Mouse (Mus musculus): ENCODE data around the gene Ocrl. TPM values are rescaled to one million over a fixed set of nuclear protein-coding genes. Genes with fewer than 3 reads are reported as not detected.

Gene Ocrl
- polyA plus RNA-seq, 1 experiment, result 50.6 TPM

DNA sequence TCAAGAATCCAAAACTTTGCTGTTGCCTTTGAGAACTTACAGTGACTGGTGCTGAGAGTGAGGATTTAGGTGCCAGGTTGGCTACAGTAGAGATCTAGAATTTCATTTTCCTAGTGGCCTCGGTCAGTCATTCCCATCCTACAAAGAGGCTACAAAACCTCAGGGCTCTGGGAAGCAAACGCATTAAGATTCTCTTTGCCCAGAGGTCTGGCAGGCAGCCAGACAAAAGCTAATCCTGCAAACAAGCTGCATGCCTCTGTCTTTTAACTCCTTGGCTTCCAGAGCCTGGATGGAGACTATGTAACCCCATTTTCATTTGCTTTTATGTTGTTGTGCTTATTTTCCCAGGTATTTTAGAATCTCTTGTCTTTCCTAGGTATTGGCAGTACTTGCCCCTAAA, 25.6 kb downstream of the Ocrl start:
- no peaks in the 10 kb centered on the region for H3K4me1 ChIP-seq (ENCODE audit: control insufficient read depth, insufficient read depth, low read length)
- H3K27me3 ChIP-seq (ENCODE audit: control insufficient read depth, insufficient read depth, low read length), result no peaks in the 10 kb centered on the region
- peak; percentile 5 to 10 for DNase-seq
- TF ChIP-seq POLR2A (IDR thresholded peaks at IDR 0.05; ENCODE audit: borderline replicate concordance, insufficient read depth, low read length) (no peak), CTCF (IDR thresholded peaks at IDR 0.05; ENCODE audit: borderline replicate concordance, insufficient read depth, low read depth, low read length) (no peak)
- 3% methylated on average over 2 of the region's 2 CpGs for WGBS
- H3K4me3 ChIP-seq (replicated peaks; ENCODE audit: insufficient read depth, low read depth, low read length), result no peak overlapping the region
- no peak overlapping the region for H3K27ac ChIP-seq (ENCODE audit: insufficient read depth, low read length)

DNA sequence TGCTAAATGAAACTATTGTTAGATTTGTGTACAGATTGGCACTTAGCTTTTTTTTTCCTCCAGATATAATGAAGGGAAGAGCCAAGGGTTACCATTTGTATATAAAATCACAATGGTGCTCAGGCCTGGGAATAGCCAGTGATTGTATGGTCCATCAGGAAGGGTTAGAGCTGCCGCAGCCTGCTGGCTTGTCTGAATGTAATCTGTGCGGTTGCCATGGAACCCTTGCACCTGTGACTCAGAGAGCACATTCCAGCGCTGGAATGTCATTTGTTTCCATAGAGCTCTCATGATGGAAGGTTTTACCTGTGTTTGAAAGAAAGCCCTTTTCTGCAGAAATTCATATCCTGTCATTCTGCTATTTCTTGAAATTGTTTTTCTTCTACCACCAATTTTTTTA, 37.5 kb downstream of the Ocrl start:
- DNase-seq, result no peak
- Histone ChIP-seq H3K4me1 (ENCODE audit: control insufficient read depth, insufficient read depth, low read length) (no peaks in the 10 kb centered on the region), H3K27me3 (ENCODE audit: control insufficient read depth, insufficient read depth, low read length) (no peaks in the 10 kb centered on the region), H3K4me3 (replicated peaks; ENCODE audit: insufficient read depth, low read depth, low read length) (no peak overlapping the region), H3K27ac (ENCODE audit: insufficient read depth, low read length) (no peak overlapping the region)
- WGBS, result 34% methylated on average over 3 of the region's 3 CpGs
- TF ChIP-seq POLR2A (IDR thresholded peaks at IDR 0.05; ENCODE audit: borderline replicate concordance, insufficient read depth, low read length) (no peak), CTCF (IDR thresholded peaks at IDR 0.05; ENCODE audit: borderline replicate concordance, insufficient read depth, low read depth, low read length) (no peak)

DNA sequence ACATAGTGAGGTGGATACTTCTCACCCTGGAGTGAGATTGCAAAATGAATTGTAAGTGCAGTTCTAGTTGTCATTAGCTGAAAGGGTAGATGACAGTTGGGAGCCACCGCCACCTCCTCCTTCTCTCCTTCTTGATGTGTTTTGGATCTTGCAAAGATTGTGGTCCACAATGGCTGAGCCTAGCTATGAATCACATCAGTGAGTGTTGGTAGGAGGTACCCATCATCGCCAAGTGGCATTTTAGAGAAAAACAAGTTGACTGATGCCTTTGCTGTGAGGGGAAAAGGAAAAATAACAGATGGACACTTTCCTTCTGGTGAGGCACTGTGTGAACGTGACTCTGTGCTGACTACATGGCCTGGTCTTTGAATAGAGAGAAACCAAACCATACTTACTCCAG, 50.4 kb downstream of the Ocrl start:
- Histone ChIP-seq H3K4me1 (ENCODE audit: control insufficient read depth, insufficient read depth, low read length) (no peaks in the 10 kb centered on the region), H3K27me3 (ENCODE audit: control insufficient read depth, insufficient read depth, low read length) (no peaks in the 10 kb centered on the region), H3K27ac (ENCODE audit: insufficient read depth, low read length) (no peak overlapping the region), H3K4me3 (replicated peaks; ENCODE audit: insufficient read depth, low read depth, low read length) (no peak overlapping the region)
- WGBS, result 90% methylated on average over 3 of the region's 3 CpGs
- TF ChIP-seq POLR2A (IDR thresholded peaks at IDR 0.05; ENCODE audit: borderline replicate concordance, insufficient read depth, low read length) (no peak), CTCF (IDR thresholded peaks at IDR 0.05; ENCODE audit: borderline replicate concordance, insufficient read depth, low read depth, low read length) (no peak)
- DNase-seq, result no peak

DNA sequence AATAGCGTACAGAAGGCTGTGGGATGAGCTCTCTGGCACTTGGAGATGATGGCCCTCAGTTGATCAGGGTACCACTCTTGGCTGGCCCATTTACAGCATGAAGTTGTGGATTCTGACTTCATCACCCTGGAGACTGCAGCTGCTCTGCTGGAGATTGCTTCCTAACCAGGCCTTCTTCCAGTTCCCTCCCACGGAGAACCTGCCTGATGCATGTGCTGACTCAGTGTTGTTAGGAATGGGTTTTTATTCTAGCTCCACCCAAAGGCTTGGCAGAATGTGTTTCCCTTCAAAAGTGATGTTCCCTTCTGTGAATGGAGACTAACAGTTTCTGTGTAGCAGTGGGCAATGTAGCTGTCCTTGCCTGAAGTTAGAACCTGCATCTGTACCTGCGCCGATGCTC, 58.2 kb downstream of the Ocrl start:
- WGBS, result 80% methylated on average over 4 of the region's 4 CpGs
- no peak overlapping the region for H3K4me3 ChIP-seq (replicated peaks; ENCODE audit: insufficient read depth, low read depth, low read length)
- no peaks in the 10 kb centered on the region for H3K4me1 ChIP-seq (ENCODE audit: control insufficient read depth, insufficient read depth, low read length)
- TF ChIP-seq CTCF (IDR thresholded peaks at IDR 0.05; ENCODE audit: borderline replicate concordance, insufficient read depth, low read depth, low read length) (no peak), POLR2A (IDR thresholded peaks at IDR 0.05; ENCODE audit: borderline replicate concordance, insufficient read depth, low read length) (no peak)
- no peaks in the 10 kb centered on the region for H3K27me3 ChIP-seq (ENCODE audit: control insufficient read depth, insufficient read depth, low read length)
- no peak overlapping the region for H3K27ac ChIP-seq (ENCODE audit: insufficient read depth, low read length)
- no peak for DNase-seq

DNA sequence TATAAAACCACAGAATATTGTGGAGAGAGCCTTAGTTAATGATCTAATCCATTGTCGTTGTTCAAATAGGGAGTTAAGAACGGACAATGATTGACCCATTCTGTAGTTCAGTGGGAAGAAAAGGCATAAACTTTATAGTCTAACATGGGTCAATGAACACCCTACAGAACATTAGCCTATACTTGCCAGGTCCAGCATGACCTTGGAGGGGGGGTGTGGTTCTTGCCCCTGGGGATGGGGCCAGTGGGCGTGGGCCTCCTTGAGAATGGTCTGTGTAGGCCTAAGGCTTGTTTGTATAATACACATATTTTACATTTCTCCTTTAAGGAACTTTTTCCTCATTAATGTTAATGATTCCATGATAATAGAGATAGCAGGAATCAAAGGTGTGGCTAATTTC, 58.7 kb downstream of the Ocrl start:
- 95% methylated on average over 3 of the region's 3 CpGs for WGBS
- H3K4me1 ChIP-seq (ENCODE audit: control insufficient read depth, insufficient read depth, low read length), result no peaks in the 10 kb centered on the region
- DNase-seq, result no peak

DNA sequence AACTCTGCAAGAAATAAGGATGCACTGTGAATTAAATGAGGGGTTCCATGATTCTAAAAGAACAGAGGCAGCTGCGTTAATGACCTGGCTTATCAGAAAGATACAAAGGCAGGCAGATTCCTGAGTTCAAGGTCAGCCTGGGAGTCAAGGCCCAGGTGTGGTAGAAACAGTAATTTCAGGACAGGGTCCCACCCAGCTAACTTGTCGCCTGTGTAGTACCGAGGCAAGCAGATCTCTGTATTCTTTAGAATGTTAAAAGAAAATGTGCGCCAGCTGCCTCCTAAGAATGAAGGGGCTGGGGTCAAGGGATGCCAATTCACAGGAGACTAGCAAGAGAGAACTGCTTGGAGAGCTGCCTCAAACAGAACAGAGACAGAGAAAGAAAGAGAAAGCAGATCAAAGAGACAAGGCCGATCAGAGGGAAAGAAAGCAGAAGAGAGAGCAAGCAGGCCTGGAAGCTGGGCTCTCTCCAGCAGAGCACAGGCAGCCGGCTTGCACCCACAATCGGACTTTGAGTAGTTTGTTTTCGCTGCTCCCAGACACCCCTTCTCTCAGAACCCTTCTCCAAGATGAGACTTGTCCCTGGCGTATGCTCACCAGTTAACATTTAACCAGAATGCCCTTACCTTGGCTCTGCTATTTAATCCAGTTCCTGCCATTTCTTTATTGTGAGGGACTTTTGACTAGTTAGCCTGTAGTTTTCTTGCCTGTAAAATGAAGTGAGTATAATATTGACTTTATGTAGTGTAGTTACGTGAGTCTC, 59.4 kb downstream of the Ocrl start:
- WGBS, result 66% methylated on average over 10 of the region's 10 CpGs
- Histone ChIP-seq H3K4me3 (replicated peaks; ENCODE audit: insufficient read depth, low read depth, low read length) (no peak overlapping the region), H3K27me3 (ENCODE audit: control insufficient read depth, insufficient read depth, low read length) (no peaks in the 10 kb centered on the region)

More for the DNA sequence above, 58.7 kb downstream of the Ocrl start:
- Histone ChIP-seq H3K27me3 (ENCODE audit: control insufficient read depth, insufficient read depth, low read length) (no peaks in the 10 kb centered on the region), H3K27ac (ENCODE audit: insufficient read depth, low read length) (no peak overlapping the region), H3K4me3 (replicated peaks; ENCODE audit: insufficient read depth, low read depth, low read length) (no peak overlapping the region)
- no peak for TF ChIP-seq CTCF (IDR thresholded peaks at IDR 0.05; ENCODE audit: borderline replicate concordance, insufficient read depth, low read depth, low read length)
- TF ChIP-seq POLR2A (IDR thresholded peaks at IDR 0.05; ENCODE audit: borderline replicate concordance, insufficient read depth, low read length), result no peak

DNA sequence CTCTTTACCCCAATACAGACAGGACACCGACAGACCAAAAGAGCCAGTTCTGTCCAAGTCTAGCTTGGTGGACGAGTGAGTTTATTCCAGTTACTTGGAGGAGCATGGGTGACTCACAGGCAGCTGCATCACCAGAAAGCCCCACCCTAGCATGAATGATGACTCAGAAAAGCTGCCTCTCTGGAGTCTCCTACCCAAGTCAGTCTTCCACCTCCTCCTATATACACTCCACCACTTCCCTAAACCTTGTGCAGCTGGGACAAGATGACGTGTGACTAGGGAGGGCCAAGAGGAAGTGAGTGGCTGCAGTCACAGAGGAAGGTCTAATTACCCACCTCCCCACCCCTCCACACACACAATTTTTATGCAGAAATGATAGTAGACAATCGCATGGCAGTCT, 64.4 kb downstream of the Ocrl start:
- Histone ChIP-seq H3K27me3 (ENCODE audit: control insufficient read depth, insufficient read depth, low read length) (no peaks in the 10 kb centered on the region), H3K27ac (ENCODE audit: insufficient read depth, low read length) (no peak overlapping the region), H3K4me1 (ENCODE audit: control insufficient read depth, insufficient read depth, low read length) (no peaks in the 10 kb centered on the region), H3K4me3 (replicated peaks; ENCODE audit: insufficient read depth, low read depth, low read length) (no peak overlapping the region)
- TF ChIP-seq POLR2A (IDR thresholded peaks at IDR 0.05; ENCODE audit: borderline replicate concordance, insufficient read depth, low read length) (no peak), CTCF (IDR thresholded peaks at IDR 0.05; ENCODE audit: borderline replicate concordance, insufficient read depth, low read depth, low read length) (no peak)
- WGBS, result 76% methylated on average over 4 of the region's 4 CpGs
- DNase-seq, result no peak

More for the DNA sequence above, 59.4 kb downstream of the Ocrl start:
- no peaks in the 10 kb centered on the region for H3K4me1 ChIP-seq (ENCODE audit: control insufficient read depth, insufficient read depth, low read length)
- DNase-seq, result no peak
- TF ChIP-seq POLR2A (IDR thresholded peaks at IDR 0.05; ENCODE audit: borderline replicate concordance, insufficient read depth, low read length) (no peak), CTCF (IDR thresholded peaks at IDR 0.05; ENCODE audit: borderline replicate concordance, insufficient read depth, low read depth, low read length) (no peak)
- no peak overlapping the region for H3K27ac ChIP-seq (ENCODE audit: insufficient read depth, low read length)

DNA sequence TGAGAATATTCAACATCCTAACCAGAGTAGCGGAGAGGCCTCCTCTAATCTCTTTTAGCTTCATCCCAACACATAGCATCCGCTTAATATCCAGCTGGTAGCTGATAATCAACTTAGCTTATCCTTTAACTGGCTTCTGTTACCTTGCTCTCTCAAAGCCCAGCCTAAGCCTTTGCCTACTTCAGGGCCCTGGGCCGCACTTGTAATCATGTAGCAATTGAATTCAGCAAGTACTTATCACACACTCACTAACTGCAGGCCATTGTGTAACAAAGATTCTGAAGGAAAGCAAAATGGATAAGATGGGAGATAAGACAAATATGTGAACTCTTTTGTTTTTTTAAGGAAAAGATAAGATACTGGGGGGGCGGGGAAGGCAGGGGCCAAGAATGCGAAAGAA, 64.9 kb downstream of the Ocrl start:
- Histone ChIP-seq H3K4me3 (replicated peaks; ENCODE audit: insufficient read depth, low read depth, low read length) (no peak overlapping the region), H3K27me3 (ENCODE audit: control insufficient read depth, insufficient read depth, low read length) (no peaks in the 10 kb centered on the region), H3K27ac (ENCODE audit: insufficient read depth, low read length) (no peak overlapping the region), H3K4me1 (ENCODE audit: control insufficient read depth, insufficient read depth, low read length) (no peaks in the 10 kb centered on the region)
- no peak for DNase-seq
- TF ChIP-seq POLR2A (IDR thresholded peaks at IDR 0.05; ENCODE audit: borderline replicate concordance, insufficient read depth, low read length), result no peak
- TF ChIP-seq CTCF (IDR thresholded peaks at IDR 0.05; ENCODE audit: borderline replicate concordance, insufficient read depth, low read depth, low read length), result no peak
- 90% methylated on average over 5 of the region's 5 CpGs for WGBS

All from cerebellum, adult 2 months (tissue).